Mouse (Mus musculus): Measurements from ENCODE around the gene Mrln.

The Mrln gene

GRCm38 (mm10) chr10:70204505-70205399 is at the start of gene Mrln:
Gene Mrln, plus strand, starts transcription at chr10:70204664.
- no peak for DNase-seq (ENCODE audit: low read depth in 2 of 2, low spot score in 2 of 2)

DNA sequence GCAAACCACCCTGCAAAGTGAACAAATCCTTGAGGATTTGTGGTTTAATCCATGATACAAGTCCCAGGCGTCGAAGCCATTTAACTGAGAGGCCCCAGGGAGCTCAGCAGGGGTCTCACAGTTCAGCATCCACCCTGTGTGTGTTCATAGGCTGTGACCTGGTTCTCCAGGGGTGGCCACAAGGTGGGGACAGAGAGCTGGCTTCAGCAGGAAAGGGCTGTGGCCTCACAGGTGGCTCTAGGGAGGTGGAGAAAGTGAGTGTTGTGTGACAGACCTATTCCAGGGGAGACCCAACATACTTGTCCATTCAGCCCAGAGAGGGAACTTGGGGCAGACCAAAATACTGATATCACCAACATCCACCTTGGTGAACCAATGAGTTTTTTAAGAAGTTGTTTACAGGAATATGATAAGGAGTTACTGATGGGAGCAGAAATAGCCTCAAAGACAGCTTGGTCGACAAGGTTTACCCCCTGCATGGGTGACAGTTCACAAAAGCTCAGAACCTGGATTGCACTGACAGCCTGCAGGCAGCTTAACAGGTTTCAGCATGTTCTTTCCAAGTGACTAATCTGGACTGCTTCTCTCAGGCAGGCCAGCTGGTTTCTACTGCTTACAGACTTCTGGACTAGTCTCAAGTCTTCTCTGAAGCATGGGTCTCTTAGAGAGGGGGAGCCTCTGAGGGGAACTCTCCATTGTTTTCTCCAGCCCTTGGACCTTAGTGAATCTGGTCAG is 47.9 kb upstream of the Mrln start:
- peak in 1 of 2 experiments; percentile 34 for DNase-seq (ENCODE audit: low read depth in 2 of 2, low spot score in 2 of 2)

- no peak for DNase-seq (ENCODE audit: low read depth in 2 of 2, low spot score in 2 of 2)
These were observed 44.7 kb upstream of the Mrln start for GRCm38 (mm10) chr10:70159651-70160320.

DNA sequence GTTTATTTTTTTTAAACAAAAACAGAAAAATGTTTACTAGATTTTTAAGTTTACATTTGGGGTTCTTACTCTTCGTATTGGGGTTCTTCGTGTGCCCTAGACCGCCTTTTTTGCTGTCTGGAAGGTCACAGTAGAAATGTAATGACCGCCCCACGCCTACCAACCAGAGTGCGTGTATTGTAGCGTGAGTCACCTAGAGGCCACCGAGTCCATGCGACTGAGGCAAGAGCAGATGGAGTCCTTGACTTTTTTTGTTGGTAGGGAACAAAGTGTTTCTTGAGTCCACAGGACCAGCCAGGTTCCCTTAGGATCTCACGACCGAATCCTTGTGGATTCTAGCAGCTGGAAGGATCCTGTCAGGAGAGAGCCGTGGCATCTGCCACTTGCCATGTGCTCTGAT is 43.7 kb upstream of the Mrln start:
- DNase-seq (ENCODE audit: low read depth in 2 of 2, low spot score in 2 of 2): no peak

DNA sequence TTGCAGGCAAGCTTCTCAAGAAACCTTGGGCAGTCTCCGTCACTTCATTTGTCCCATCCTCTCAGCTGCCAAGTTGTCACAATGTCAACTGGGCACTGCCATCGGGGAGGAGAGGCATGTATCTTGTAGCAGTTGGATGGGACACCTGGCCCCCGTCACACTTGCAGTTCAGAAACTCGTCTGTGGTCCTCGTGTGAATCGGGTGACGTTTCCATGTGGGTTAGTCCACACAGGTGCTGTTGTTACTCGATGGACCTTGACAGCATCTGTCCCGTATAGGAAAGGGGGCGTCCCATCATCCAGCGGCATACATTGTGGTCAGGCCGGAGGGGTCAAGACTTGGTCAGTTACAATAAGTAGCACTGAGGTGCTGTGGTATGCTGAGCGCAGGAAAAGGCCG is 43.0 kb upstream of the Mrln start:
- DNase-seq (ENCODE audit: low read depth in 2 of 2, low spot score in 2 of 2): no peak

DNA sequence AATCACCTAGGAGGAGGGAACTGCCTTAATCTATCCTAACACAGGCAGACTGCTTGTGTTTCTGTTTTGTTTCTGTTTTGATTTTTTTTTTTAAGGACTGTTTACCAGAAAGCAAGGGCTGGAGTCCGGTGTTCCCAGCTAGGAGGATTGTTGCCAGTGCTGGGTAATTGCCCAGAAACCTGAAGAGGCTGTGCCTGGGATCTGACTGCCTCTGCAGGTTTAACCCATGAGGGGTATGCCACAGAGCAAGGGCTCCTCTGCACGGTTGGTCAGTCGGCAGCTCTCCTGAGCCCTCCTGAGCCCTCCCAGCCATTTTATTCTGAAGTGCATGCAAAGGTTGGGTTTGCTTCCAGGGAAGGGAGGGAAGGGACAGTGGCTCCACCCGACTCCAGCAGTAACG is 40.8 kb upstream of the Mrln start:
- no peak for DNase-seq (ENCODE audit: low read depth in 2 of 2, low spot score in 2 of 2)

- DNase-seq (ENCODE audit: low read depth in 2 of 2, low spot score in 2 of 2): no peak
These were observed 38.6 kb upstream of the Mrln start for GRCm38 (mm10) chr10:70165877-70166276.

DNA sequence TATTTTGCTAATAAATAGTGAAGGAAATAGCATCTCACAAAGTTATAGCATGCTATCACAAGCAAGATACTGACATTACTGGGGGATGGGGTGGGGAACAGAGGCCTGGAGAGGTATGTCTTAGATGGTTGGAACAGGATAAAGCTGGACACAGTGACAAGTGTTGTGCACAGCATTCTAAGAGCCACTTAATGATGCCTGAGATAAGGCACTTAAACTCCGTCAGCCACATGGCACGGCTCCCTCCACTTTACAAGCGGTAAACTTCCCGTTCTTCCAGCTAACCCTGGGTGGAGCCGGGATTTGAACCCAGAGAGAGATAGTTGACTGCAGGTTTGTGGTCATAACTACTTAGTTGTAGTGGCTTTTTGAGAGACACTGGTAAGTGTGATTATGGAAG is 38.0 kb upstream of the Mrln start:
- DNase-seq (ENCODE audit: low read depth in 2 of 2, low spot score in 2 of 2): no peak

DNA sequence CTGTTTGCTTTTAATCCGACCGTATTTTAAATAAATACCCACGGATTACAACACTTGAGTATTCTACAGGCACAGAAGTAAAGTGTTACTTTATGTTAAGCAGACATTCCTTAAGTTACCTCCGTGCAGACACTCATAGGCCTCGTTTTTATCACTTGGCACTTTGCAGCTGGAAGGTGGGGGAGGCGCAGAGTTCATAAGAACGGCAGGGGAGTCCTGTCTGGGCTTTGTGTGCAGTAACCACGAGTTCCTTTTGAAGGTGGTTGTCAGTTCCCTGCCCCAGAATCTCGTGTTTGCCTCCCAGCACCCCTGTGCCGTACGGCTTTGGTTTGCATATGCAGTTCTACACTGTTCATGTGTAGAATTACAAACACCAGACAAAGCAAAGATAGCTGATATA is 36.8 kb upstream of the Mrln start:
- DNase-seq (ENCODE audit: low read depth in 2 of 2, low spot score in 2 of 2): no peak

DNA sequence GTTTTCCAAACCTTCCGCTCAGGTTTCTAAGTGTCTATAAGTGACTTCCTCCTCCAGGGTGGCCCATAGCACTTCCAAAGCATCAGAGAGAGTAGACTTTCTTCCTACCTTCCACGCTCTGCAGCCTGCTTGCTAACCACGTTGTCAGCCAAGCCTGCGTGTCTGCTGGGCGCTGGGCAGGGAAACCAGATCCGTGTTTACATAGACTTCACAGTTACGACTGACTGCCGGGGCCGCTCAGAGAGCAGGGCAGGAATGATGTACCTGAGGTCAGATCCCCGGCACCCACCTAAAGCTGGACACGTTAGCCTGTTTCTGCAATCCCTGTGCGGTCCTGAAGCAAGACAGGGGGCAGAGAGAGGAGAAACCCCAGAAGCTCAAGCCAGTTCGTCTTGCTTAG is 36.1 kb upstream of the Mrln start:
- no peak for DNase-seq (ENCODE audit: low read depth in 2 of 2, low spot score in 2 of 2)

- DNase-seq (ENCODE audit: low read depth in 2 of 2, low spot score in 2 of 2): no peak
These were observed 35.4 kb upstream of the Mrln start for GRCm38 (mm10) chr10:70169044-70169443.

DNA sequence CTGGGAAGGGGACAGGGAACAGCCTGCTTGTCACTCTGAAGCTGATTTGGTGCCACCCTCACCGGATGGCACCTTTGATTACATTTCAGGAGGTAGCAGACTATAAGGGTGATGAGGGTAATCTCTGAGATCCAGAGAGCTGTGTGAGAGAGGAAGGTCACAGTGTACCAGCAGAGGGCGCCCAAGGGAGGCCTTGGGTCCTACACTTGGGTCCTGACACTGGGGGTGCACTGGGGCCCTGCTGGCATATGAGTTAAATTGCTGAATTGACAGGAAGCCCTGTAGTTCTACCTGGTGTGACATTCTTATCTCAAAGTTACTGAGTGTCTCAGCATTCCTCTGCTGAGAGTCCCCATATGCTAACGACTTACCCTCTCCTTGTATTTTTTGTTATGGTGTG is 31.1 kb upstream of the Mrln start:
- peak; percentile 30 to 50 for DNase-seq (ENCODE audit: low read depth in 2 of 2, low spot score in 2 of 2)

- no peak for DNase-seq (ENCODE audit: low read depth in 2 of 2, low spot score in 2 of 2)
These were observed 29.8 kb upstream of the Mrln start for GRCm38 (mm10) chr10:70174494-70175190.

GRCm38 (mm10) chr10:70180727-70181126 is 23.7 kb upstream of the Mrln start:
- DNase-seq (ENCODE audit: low read depth in 2 of 2, low spot score in 2 of 2): peak; percentile 5 to 25

DNA sequence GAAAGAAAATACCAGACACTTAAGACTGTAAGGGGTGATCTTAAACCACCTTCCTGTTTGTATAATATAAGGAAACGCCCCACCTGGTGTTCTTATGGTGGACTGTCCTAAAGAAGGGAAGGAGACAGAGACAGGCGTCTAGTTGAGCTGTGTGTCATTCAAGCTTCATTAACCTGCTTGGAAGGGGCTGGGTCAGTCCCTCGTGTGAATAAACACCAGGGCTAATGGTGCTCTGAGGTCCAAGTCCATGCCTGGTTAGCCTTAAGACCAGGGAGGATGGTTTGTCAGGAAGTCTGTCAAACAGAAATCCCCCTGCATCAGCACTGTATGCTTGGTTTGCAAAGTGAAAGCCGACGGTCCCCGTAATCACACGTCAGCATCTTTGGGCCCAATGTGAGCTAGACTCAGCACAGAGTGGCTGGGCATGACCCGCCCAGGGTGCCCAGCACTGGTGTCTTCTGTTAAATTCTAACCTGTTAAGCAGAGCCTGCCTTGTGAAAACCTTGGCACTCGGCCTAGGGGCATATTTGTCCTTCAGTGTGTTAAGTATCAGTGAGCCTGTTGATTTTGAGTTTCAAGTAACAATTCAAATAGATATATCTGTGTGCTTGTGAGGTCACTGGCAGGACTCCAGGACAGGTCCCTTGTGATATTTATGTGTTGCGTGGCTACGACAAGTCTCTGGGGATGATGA is 23.0 kb upstream of the Mrln start:
- no peak for DNase-seq (ENCODE audit: low read depth in 2 of 2, low spot score in 2 of 2)

- no peak for DNase-seq (ENCODE audit: low read depth in 2 of 2, low spot score in 2 of 2)
These were observed 21.0 kb upstream of the Mrln start for GRCm38 (mm10) chr10:70183210-70184080.

GRCm38 (mm10) chr10:70186136-70186535 is 18.3 kb upstream of the Mrln start:
- DNase-seq (ENCODE audit: low read depth in 2 of 2, low spot score in 2 of 2): no peak

GRCm38 (mm10) chr10:70186586-70186985 is 17.9 kb upstream of the Mrln start:
- DNase-seq (ENCODE audit: low read depth in 2 of 2, low spot score in 2 of 2): no peak

DNA sequence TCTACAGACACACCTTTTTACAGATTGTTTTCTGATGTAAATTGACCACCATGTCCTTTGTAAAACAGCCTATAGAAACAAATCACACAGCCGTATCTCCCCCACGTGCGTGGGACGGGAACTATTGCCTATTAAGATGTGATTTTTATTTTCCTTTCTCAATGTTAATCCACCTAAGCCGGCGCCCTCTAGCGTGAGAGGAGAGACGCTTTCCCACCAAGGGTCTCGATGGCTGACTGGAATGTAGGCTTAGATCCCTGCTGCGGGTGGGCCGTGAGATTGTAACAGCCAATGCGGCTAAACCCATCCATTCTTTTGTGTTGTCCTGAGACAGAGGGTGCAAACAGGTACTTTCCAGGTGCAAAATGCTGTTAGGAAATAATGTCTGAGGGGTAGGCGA is 14.6 kb upstream of the Mrln start:
- no peak for DNase-seq (ENCODE audit: low read depth in 2 of 2, low spot score in 2 of 2)

GRCm38 (mm10) chr10:70194283-70194682 is 10.2 kb upstream of the Mrln start:
- DNase-seq (ENCODE audit: low read depth in 2 of 2, low spot score in 2 of 2): no peak

All from CD8-positive naive resting alpha-beta T cell, adult 2 months (primary cell).